Mouse (Mus musculus) erythroid progenitor cell, adult 5-6 weeks (primary cell): ENCODE results near the gene Slitrk1. TPM values are rescaled to one million over a fixed set of nuclear protein-coding genes. Genes with fewer than 3 reads are reported as not detected.

Source experiments
- ATAC-seq: replicated peaks from 2 replicates; pipeline ENCODE4 v1.8.0; 2016; ENCODE audit warnings: moderate number of reproducible peaks, mild to moderate bottlenecking, moderate TSS enrichment, inconsistent platforms; ENCODE audit not compliant: poor library complexity, low FRiP score, severe bottlenecking
- total RNA-seq, 2 experiments: library from RNA; stranded (forward) in 1 of 2; stranded (reverse) in 1 of 2; fragments of 150-400 nt in 1 of 2; fragments of 186-747, 209-891 nt in 1 of 2; gene quantifications; 2 replicates each; pipeline versions ENCODE4 v1.2.3 to v1.2.4; 2015 to 2017; ENCODE audit warnings: low replicate concordance in 2 of 2

Gene Slitrk1
- total RNA-seq (2015; ENCODE audit: low replicate concordance): not detected in 2 replicates
- not detected in 2 replicates for total RNA-seq (2017; ENCODE audit: low replicate concordance)

- no peak for ATAC-seq
These were observed at the start of gene Slitrk1 for GRCm38 (mm10) chr14:108913714-108914263. Slitrk1 (minus strand) TSS chr14:108914158.

- no peak for ATAC-seq
These were observed 21.8 kb upstream of the Slitrk1 start for GRCm38 (mm10) chr14:108935777-108936176.

GRCm38 (mm10) chr14:108914336-108914735 lies 378 bp upstream of the Slitrk1 start:
- ATAC-seq: no peak

DNA sequence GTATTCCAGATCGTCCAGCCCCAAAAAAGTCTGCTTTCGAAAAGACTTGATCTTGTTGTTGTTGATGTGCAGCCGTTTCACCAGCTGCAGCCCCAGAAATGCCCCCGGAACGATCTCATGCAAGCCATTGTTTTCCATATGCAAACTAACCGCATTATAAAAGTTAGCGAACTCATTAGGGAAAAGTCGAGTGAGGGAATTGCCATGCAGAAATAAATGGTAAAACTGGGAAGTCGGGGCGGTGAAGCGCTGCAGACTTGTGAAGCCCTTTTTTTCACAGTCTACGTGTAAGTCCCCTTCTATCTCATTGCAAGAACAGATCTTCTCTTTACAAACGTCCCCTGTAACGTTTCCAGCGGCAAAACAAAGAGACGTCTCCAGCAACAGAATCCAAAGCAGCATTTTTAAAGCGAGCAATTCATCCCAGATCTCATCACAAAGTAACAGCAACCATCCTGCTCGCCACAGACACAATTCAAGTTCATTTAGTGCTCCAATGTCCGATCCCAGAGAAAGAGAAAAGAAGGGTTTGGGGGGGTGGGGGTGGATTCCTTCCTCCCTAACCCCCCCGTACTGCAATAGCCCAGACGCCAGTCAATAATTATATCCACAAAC lies 975 bp downstream of the Slitrk1 start:
- no peak for ATAC-seq

GRCm38 (mm10) chr14:108912021-108912875 lies 1.7 kb downstream of the Slitrk1 start:
- ATAC-seq: no peak

GRCm38 (mm10) chr14:108911138-108911841 lies 2.7 kb downstream of the Slitrk1 start:
- ATAC-seq: no peak

GRCm38 (mm10) chr14:108910449-108911137 lies 3.4 kb downstream of the Slitrk1 start:
- no peak for ATAC-seq

DNA sequence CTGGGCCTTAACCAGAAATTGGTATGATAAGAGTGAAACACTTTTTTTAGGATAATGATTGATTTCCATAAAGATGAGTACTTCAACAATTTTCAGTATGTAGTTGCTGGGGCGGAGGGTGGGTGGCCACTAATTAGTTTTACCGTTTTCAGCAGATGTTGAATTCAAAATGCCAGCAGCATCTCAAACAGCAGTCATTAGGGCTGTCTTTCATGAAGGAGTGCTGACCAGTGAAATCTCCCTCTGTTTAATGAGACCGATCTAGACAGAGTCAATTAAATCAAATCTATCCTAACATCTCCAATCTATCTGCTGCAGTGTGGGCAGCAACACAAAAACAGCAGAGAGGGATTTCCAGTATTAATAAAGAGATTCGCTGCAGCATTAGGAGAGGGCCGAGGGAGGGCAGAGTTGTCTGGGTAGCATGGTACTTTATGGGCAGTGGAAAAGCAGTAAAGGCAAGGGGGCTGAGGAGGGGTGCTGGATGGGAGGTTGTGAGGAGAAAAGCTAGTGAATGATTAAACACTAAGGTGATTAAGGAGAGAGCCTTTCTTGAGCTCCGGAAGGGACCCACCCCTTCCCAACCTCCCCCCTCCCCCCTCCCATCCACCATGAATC lies 4.5 kb downstream of the Slitrk1 start:
- no peak for ATAC-seq

DNA sequence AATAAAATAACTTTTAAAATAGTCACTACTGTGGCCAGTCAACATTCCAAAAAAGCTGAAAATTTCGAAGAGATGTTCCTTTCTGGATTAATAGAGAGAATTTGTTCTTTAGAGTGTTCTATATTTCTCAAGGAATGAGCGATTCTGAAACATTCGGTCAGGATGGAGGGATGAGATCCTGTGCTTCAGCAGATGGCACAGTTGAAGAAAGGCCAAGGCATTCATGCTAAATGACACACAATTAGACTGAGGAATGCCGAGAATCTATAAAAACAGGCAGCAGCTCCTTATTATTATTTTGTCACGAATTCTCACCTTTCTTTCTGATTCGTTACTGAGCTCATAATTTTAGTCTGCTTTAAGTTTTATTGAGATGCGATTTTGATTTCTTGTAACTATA lies 15.4 kb downstream of the Slitrk1 start:
- ATAC-seq: no peak

DNA sequence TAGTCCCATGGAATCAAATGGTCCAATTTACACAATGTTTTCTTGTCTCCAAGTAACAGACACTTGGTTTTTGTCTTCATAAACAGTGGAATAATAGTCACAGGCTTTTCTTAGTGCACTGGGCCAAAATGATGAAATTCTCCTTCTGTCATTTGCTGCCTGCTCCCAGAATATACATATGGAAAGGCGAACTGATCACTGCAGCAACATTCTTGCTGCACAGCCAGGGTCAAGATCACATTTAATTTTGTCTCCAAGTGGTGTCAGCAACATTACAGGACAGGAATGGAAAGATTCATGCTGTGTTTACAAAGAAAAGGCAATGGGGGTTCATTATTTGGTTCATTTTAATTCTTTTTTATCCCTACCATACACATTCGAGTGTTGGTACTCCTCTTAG lies 18.5 kb downstream of the Slitrk1 start:
- ATAC-seq: no peak

DNA sequence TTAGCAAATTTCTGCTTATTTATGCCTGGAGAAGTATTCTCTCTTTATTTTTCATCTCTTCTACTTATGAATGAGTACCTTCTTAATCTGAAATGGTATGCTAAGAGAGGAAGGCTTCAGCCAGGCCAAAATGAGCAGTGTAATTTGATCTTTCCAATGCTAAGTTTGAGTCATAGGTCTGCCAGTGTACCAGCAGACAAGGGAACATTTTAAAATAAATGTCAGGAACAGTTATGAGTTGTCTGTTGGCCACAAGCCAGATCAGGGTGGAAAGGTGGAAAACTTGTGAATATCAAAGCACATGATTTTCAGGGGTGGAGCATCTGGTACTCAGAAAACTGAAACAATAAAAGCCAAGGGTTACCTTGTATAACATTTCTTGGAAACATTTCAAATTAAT lies 46.1 kb downstream of the Slitrk1 start:
- no peak for ATAC-seq

- ATAC-seq: no peak
These were observed 49.3 kb downstream of the Slitrk1 start for GRCm38 (mm10) chr14:108864631-108865030.

GRCm38 (mm10) chr14:108859310-108859709 lies 54.6 kb downstream of the Slitrk1 start:
- no peak for ATAC-seq
